Mouse (Mus musculus): ENCODE results near the gene Ndst2.
"Not testable (repeated sequence)": the region's sequence is repeated elsewhere in the genome, so short reads cannot be mapped to it uniquely, and the experiment has no call there.

Ndst2 gene

DNA sequence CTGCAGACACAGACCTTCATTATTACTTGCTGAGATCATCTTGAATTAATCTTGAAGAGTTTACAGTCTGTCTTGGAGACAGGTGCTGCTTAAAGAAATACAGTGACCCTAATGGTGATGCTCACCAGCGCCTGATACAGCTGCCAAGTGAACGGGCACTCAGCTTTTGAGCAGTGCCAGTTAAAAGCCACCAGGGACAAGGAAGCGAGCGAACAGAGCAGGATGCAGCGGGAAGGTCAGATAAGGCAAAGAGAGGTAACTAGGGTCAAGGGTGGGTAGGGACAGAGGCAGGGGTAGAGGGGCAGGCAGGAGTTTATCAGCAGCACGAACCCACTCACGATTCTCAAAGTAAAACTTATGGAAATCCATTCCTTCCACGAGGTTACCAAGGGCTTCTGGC lies 4.1 kb upstream of the Ndst2 start:
- no peak for DNase-seq (ENCODE audit: low spot score in 2 of 2)

DNA sequence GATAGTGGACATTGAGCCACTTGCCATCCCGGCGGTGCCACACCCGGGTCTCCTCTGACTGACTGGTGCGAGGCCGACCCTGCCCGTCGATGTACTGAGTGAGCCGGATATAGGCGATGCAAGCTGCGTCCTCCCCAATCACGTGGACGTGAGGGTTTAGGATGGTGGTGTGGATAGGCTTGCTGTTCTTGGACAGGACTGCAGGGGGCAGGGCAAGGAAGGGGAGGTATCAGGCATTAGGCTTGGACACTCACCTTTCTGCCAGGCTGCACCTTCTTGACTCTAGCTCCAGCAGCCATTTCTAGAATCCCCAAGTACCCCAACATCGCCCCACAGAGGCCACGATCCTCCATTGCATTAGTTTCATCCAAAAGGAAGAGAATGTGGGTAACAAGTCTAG lies 2.9 kb upstream of the Ndst2 start:
- DNase-seq (ENCODE audit: low spot score in 2 of 2), result peak in 1 of 2 experiments; percentile 50

- DNase-seq (ENCODE audit: low spot score in 2 of 2), result no peak
These were observed 1.6 kb upstream of the Ndst2 start for GRCm38 (mm10) chr14:20735892-20736390.

GRCm38 (mm10) chr14:20735052-20735451 lies 690 bp upstream of the Ndst2 start:
- no peak for DNase-seq (ENCODE audit: low spot score in 2 of 2)

GRCm38 (mm10) chr14:20733041-20733951 lies 1.1 kb downstream of the Ndst2 start:
- no peak for DNase-seq (ENCODE audit: low spot score in 2 of 2)

DNA sequence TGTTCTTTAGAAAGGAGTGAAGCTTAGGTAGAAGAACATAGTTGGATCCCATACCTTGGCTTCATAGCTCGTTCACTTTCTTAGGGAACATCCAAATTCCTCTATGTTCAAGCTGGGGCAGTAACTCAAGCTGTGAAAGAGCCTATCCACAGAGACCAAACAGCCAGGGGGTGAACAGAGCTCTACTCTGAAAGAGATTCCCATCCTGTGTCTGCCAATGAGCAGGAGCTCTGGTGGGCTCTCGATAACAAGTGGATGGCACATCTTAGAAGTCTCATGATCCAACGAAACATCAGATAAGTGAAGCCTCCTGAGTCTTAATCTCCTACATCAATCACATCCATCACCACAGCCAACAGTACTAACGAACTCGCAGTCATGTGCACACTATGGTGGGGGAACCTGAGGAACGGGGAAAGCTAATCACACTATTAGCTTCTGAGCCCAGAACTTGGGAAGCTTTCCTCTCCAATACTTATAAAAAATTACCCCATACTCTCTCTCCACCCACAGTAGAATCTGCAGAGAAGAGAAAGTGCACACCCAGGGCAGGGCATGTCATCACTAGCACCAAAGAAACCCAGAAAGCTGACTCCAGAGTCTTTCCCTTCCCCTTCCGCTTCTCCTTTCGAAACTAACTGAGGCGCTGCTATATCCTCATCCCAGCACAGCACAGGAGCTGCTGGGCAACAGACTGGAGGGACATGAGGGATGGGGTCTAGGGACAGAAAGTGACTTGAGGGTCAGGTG lies 3.3 kb downstream of the Ndst2 start:
- no peak for DNase-seq (ENCODE audit: low spot score in 2 of 2)

DNA sequence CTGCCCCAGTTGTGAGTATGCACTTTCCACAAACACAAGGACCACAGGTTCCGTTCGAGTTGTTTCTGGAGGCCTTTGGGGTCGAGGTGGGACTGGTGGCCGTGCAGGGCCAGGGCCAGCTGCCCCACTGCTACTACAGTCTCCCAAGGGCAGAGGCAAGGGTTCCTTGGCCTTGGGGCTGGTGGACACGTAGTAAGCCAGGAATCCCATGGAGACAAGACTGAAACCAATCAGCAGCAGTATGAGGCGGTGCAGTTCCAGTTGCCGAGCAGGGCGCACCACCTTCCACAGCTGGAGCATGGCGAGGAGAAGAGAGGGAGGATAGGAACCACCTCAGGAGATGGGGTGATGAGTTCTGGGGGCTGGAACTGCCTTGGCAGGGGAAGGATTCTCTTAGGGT lies 4.5 kb downstream of the Ndst2 start:
- DNase-seq (ENCODE audit: low spot score in 2 of 2), result no peak

DNA sequence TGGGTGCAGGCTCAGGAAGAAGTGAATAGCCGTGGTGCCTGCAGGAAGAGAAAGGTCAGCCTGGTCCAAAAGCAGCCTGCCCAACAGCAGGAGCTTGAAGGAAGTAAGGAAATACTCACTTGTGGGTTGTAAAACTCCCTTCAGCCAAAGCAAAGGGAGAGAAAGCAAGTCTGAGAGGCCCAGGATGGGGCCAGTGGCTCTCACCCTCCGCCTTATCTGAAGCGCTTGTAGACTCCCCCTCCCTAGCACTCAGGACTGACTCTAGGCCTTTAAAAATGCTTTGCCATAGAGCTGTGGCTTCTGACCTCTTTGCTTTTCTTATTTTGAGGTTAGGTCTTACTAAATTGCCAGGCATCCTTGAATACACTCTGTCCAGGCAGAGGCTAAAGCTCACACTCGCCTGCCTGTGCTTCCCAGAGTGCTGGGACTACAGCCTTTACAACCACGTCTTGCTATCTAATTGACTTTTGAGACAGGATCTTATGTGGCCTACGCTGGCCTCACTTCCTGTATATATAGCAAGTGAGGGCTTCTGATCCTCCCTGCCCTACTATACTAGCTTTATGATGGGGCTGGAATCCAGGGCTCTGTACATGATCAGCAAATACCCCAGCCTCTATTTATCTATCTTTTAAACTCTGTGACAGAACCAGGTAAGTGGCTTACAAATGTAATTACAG lies 8.6 kb downstream of the Ndst2 start:
- DNase-seq (ENCODE audit: low spot score in 2 of 2), result no peak

DNA sequence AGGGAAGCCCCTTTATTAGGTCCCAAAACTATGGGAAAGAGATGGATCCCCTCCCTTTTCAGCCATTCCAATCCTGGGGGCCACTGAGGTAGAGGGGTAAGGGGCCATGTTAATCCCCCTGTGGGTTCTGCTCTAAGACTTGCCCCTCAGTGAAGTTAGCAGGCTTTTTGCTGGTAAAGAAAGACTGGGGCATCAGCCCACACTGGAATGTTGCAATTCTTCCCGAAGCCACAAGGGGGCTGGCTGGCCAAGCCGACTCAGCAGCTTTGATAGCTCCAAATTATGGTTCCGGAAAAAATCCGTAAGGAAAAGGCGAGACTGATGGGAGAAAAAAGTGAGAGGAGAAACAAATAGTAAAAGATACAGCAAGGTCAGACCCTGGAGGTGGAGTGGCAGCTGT lies 10.3 kb downstream of the Ndst2 start:
- peak in 1 of 2 experiments; percentile 69 for DNase-seq (ENCODE audit: low spot score in 2 of 2)

- DNase-seq (ENCODE audit: low spot score in 2 of 2), result no peak
These were observed 11.4 kb downstream of the Ndst2 start for GRCm38 (mm10) chr14:20723006-20723405.

DNA sequence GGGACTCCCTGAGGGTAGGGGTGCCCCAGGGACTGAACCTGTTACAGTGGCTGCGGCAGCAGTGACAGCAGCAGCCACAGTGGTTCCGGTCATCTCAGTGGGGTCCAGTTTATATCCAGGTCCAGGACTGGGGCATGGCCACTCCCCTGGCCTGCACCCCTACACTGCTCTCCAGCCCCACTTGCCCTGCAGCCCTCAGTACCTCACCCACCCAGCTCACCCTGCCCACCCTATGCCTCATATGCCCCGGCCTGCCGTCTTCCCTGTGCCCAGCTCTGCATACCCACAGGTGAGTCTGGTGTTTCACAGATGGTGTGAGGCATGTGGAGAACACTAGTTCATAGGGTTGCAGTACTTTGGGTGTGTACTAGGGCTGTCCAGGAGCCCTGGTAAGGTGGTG lies 13.0 kb downstream of the Ndst2 start:
- DNase-seq (ENCODE audit: low spot score in 2 of 2), result no peak

- DNase-seq (ENCODE audit: low spot score in 2 of 2), result no peak
These were observed 14.6 kb downstream of the Ndst2 start for GRCm38 (mm10) chr14:20719767-20720166.

DNA sequence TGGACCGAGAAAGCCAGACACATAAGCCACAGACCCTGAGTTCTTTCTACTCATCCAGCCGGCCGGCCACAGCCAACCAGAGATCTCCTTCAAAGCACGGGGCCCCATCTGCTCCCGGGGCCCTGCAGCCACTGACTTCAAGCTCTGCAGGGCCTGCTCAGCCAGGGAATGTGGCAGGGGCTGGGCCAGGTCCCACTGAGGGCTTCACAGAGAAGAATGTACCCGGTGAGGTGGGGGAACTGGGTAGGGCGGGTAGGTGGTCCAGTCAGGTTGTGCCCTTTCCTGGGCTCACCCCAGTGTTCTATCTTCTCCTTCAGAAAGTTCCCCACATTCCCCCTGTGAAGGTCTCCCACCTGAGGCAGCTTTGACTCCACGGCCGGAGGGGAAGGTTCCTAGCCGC lies 15.9 kb downstream of the Ndst2 start:
- DNase-seq (ENCODE audit: low spot score in 2 of 2), result no peak

GRCm38 (mm10) chr14:20713832-20714231 lies 20.5 kb downstream of the Ndst2 start:
- no peak for DNase-seq (ENCODE audit: low spot score in 2 of 2)

DNA sequence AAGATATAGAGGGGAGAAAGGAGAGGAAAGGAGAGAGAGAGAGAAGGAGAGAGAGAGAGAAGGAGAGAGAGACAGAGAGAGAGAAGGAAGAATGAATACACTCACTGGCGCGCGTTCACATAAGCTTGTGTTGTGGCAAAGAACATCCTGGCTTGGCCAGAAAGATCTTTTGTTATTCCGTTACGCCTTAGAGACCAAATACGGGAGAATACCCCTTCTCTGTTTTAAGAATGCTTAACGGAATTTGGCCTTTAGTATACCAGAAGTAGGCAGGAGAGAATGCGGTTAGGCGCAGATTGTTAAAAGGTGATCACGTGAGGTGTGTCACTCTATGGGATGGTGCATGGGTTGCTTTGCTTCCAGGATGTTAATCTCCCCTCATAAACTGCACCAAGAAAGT lies 26.1 kb downstream of the Ndst2 start:
- no peak for DNase-seq (ENCODE audit: low spot score in 2 of 2)

GRCm38 (mm10) chr14:20707201-20708190 lies 26.9 kb downstream of the Ndst2 start, which contains the start of gene Zswim8:
TSS of gene Zswim8 (plus strand) at chr14:20707552.
- peak; percentile 74 to 89 for DNase-seq (ENCODE audit: low spot score in 2 of 2)

- DNase-seq (ENCODE audit: low spot score in 2 of 2), result not testable (repeated sequence)
These were observed 30.9 kb downstream of the Ndst2 start for GRCm38 (mm10) chr14:20703461-20703860.

- peak in 1 of 2 experiments; percentile 92 for DNase-seq (ENCODE audit: low spot score in 2 of 2)
These were observed 31.5 kb downstream of the Ndst2 start, which contains the start of gene Chchd1 for GRCm38 (mm10) chr14:20702741-20703381. TSS of gene Chchd1 (plus strand) at chr14:20703006.

DNA sequence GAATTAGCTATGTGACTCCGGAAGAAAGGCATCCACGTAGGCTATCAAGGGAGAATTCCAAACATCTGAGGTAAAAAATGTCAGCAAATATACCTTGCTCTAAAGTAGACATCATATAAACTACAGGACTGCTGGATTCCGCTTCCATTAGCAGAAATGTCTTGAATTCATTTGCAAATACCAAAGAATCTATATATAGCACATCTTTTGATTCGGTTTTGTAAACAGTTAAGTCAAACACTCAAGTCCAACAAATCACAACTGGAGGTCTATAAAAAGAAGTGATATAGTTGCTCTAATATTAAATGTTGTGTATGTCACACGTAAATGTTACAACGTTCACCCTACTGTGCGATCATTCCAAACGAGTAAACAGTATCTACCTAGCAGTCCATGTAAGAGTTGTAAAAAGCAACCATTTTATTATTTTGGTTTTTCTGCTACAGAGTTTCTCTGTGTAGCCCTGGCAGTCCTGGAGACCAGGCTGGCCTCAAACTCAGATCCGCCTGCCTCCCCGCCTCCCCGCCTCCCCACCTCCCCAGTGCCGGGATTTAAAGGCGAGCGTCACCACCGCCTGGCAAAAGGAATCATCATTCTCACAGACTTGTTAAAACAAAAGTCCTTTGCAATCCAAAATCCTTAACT lies 32.1 kb downstream of the Ndst2 start:
- no peak for DNase-seq (ENCODE audit: low spot score in 2 of 2)

DNA sequence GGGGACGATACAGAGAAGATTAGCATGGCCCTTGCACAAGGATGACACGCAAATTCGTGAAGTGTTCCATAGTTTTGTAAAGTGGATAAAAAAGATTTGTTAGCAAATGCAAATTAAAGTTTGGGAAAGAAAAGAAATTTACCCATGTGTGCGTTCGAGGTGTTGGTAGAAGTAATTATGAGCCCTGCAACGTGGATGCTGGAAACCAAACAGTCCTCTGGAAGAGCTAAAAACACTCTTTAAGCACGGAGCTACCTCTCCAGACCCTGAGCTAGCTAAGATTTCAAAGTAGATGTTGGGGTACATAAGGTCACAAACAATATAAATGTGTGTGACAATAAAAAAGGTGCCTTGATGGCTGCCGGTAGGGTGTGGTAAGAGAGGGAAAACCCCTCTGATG lies 32.8 kb downstream of the Ndst2 start:
- DNase-seq (ENCODE audit: low spot score in 2 of 2), result no peak
